Mouse (Mus musculus): Measurements from ENCODE around the gene Cdk2ap2.
"Not testable (repeated sequence)": the region's sequence is repeated elsewhere in the genome, so short reads cannot be mapped to it uniquely, and the experiment has no call there.

- not testable (repeated sequence) for TF ChIP-seq POLR2A (IDR thresholded peaks at IDR 0.05; ENCODE audit: borderline replicate concordance, extremely low read depth, low read depth, low read length)
- peak; percentile 52; the same call in 1 of the 2 replicates for TF ChIP-seq CTCF (IDR thresholded peaks at IDR 0.05; ENCODE audit: insufficient read depth, low read length)
Measured at GRCm38 (mm10) chr19:4135963-4136345, 39.0 kb downstream of the Cdk2ap2 start.
